Comparison of ENCODE assay signal across 22 mouse cellular contexts in the genomic region with DNA sequence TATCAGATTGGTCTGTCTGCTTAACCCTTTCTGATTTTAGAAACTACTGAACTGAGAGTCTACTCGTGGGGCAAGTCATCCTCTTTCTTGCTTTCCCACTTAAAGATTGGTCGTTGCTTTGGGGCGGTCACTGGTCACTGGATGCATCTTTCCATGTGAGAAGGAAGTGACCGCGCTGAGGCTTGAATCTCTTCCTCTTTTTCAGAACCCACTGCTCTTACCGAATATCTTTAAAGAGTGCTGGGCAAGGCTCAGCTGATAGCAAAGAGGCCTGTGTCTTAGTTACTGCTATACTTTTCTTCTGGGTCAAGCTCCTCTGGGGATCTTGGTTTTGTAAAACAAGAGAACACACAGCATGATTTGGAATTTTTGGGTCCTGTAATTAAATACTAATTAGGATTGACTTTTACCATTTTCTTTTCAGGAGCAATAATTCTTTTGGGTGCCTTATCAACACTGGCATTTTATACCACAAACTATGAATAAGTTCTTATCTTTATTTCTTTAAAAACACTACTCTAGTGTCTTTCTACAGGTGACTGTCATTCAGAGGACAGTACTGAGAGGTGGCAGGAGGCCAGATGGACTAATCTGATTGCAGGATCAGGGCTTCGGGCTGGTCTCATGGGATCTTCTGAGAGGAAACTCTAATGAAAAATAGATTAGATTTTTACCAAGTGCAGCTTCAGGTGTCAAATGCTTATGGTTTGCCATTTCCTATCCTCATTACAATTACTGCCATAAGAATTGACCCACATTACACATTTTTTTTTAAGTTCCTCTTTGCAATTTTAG.
DNase-seq lines count a peak whose midpoint lies in the region; ATAC-seq and TF ChIP-seq lines count a peak whose summit lies in the region.
"Had no signal": no experiment of that assay in that cellular context is flagged by ENCODE, and none has a peak within 500 bp of the region (broad histone marks: within the 10 kb centered on the region; RNA-seq: fewer than 3 reads in every experiment).

No protein-coding gene starts in this region.

- H3K9me3 ChIP-seq in hindbrain, postnatal 0 days (ENCODE audit: low read length) = no peaks in the 10 kb centered on the region
- no peaks in the 10 kb centered on the region for H3K9me3 ChIP-seq in hindbrain, embryonic 12.5 days (replicated peaks)
- no peaks in the 10 kb centered on the region for H3K9me3 ChIP-seq in forebrain, embryonic 14.5 days (replicated peaks; ENCODE audit: control insufficient read depth, low read length)
- H3K9me3 ChIP-seq: embryonic facial prominence, embryonic 15.5 days; forebrain, embryonic 10.5 days; heart, embryonic 13.5 days; hindbrain, embryonic 13.5 days; intestine, embryonic 15.5 days had no signal

- no peak for ATAC-seq in hindbrain, postnatal 0 days
- ATAC-seq in hindbrain, embryonic 12.5 days (ENCODE audit: low FRiP score) = no peak
- peak; percentile 67 for ATAC-seq in granulocyte monocyte progenitor cell, adult 5-6 weeks (replicated peaks; ENCODE audit: poor library complexity, severe bottlenecking)
- ATAC-seq in forebrain, embryonic 14.5 days = no peak
- ATAC-seq: forebrain, embryonic 16.5 days; intestine, embryonic 15.5 days had no signal

- H3K27me3 ChIP-seq in hindbrain, postnatal 0 days (ENCODE audit: insufficient read depth, low read length) = no peaks in the 10 kb centered on the region
- H3K27me3 ChIP-seq in hindbrain, embryonic 12.5 days = no peaks in the 10 kb centered on the region
- no peaks in the 10 kb centered on the region for H3K27me3 ChIP-seq in forebrain, embryonic 14.5 days (replicated peaks; ENCODE audit: control insufficient read depth, insufficient read depth, low read length)
- H3K27me3 ChIP-seq: CH12.LX; embryonic facial prominence, embryonic 15.5 days; heart, embryonic 13.5 days; hindbrain, embryonic 13.5 days; intestine, embryonic 15.5 days had no signal

- 83% methylated on average over 7 of the region's 7 CpGs for WGBS in hindbrain, postnatal 0 days
- whole genome bisulfite sequencing in hindbrain, embryonic 12.5 days = 78% methylated on average over 7 of the region's 7 CpGs
- 81% methylated on average over 7 of the region's 7 CpGs for WGBS in forebrain, embryonic 14.5 days

- H3K9ac ChIP-seq in hindbrain, postnatal 0 days (replicated peaks; ENCODE audit: low read length) = no peak overlapping the region
- H3K9ac ChIP-seq in hindbrain, embryonic 12.5 days = no peak overlapping the region
- H3K9ac ChIP-seq in forebrain, embryonic 14.5 days (ENCODE audit: low read length) = no peak overlapping the region
- H3K9ac ChIP-seq: embryonic facial prominence, embryonic 15.5 days; heart, embryonic 13.5 days; hindbrain, embryonic 13.5 days; intestine, embryonic 15.5 days had no signal

- H3K36me3 ChIP-seq in hindbrain, postnatal 0 days (ENCODE audit: insufficient read depth, low read length) = no peaks in the 10 kb centered on the region
- H3K36me3 ChIP-seq in hindbrain, embryonic 12.5 days = no peaks in the 10 kb centered on the region
- H3K36me3 ChIP-seq in forebrain, embryonic 14.5 days (ENCODE audit: control insufficient read depth, insufficient read depth, low read length) = no peaks in the 10 kb centered on the region
- H3K36me3 ChIP-seq: embryonic facial prominence, embryonic 15.5 days; forebrain, embryonic 10.5 days; heart, embryonic 13.5 days; hindbrain, embryonic 13.5 days; intestine, embryonic 15.5 days had no signal

- no peak overlapping the region for H3K4me2 ChIP-seq in hindbrain, postnatal 0 days (ENCODE audit: low read depth, low read length)
- H3K4me2 ChIP-seq in hindbrain, embryonic 12.5 days (replicated peaks) = no peak overlapping the region
- no peak overlapping the region for H3K4me2 ChIP-seq in forebrain, embryonic 14.5 days (ENCODE audit: low read length)
- H3K4me2 ChIP-seq: embryonic facial prominence, embryonic 15.5 days; heart, embryonic 13.5 days; hindbrain, embryonic 13.5 days; intestine, embryonic 15.5 days had no signal

- DNase-seq in hindbrain, postnatal 0 days (ENCODE audit: low spot score) = peak; percentile 15
- DNase-seq in retina, embryonic 14.5 days (ENCODE audit: low spot score) = peak; percentile 20
- no peak for DNase-seq in retina, postnatal 1 day
- DNase-seq in forebrain, embryonic 14.5 days (ENCODE audit: low spot score) = no peak
- no peak for DNase-seq in spleen, adult 18-20 months
- no peak for DNase-seq in heart, adult 11 months
- DNase-seq: adrenal gland, postnatal 10 days; cerebellum, adult 11-12 months; cerebellum, adult 9-10 months; embryo, embryonic 11 days; gastrocnemius, postnatal 14 days; heart, postnatal 36 days had no signal

- no peak overlapping the region for H3K27ac ChIP-seq in hindbrain, postnatal 0 days
- no peak overlapping the region for H3K27ac ChIP-seq in hindbrain, embryonic 12.5 days
- H3K27ac ChIP-seq in forebrain, embryonic 14.5 days (ENCODE audit: low read depth, low read length) = no peak overlapping the region
- H3K27ac ChIP-seq: embryonic facial prominence, embryonic 15.5 days; forebrain, embryonic 10.5 days; heart, embryonic 13.5 days; hindbrain, embryonic 13.5 days; intestine, embryonic 15.5 days had no signal

- H3K4me1 ChIP-seq in hindbrain, postnatal 0 days (ENCODE audit: insufficient read depth, low read length) = no peaks in the 10 kb centered on the region
- H3K4me1 ChIP-seq in hindbrain, embryonic 12.5 days = no peaks in the 10 kb centered on the region
- H3K4me1 ChIP-seq in forebrain, embryonic 14.5 days (ENCODE audit: control insufficient read depth, insufficient read depth, low read length) = no peaks in the 10 kb centered on the region
- H3K4me1 ChIP-seq: forebrain, embryonic 10.5 days; heart, embryonic 13.5 days; hindbrain, embryonic 13.5 days; intestine, embryonic 15.5 days had no signal

- TF ChIP-seq CTCF in hindbrain, postnatal 0 days (IDR thresholded peaks at IDR 0.05; ENCODE audit: low read depth) = no peak

- H3K4me3 ChIP-seq in hindbrain, postnatal 0 days (ENCODE audit: low read length) = no peak overlapping the region
- no peak overlapping the region for H3K4me3 ChIP-seq in hindbrain, embryonic 12.5 days
- no peak overlapping the region for H3K4me3 ChIP-seq in forebrain, embryonic 14.5 days (ENCODE audit: low read depth, low read length)
- H3K4me3 ChIP-seq: embryonic facial prominence, embryonic 15.5 days; erythroblast, embryonic 14.5 days; forebrain, embryonic 10.5 days; heart, embryonic 13.5 days; hindbrain, embryonic 13.5 days; intestine, embryonic 15.5 days had no signal

Comparison
In these comparisons a context has a peak if more than half of its experiments do, and no peak if none do; other contexts are left out.
1. DNase-seq: peak in hindbrain, postnatal 0 days (single experiment) and retina, embryonic 14.5 days (single experiment); none in retina, postnatal 1 day (single experiment), forebrain, embryonic 14.5 days (single experiment), spleen, adult 18-20 months (0 of 2) and heart, adult 11 months (single experiment).